Mouse (Mus musculus): ENCODE measurements around the gene Stum. TPM values are rescaled to one million over a fixed set of nuclear protein-coding genes. Genes with fewer than 3 reads are reported as not detected.

Stum gene
- polyA plus RNA-seq, 1 experiment from 2014 or later, result 0.31 TPM

- Histone ChIP-seq H3K9ac (no peak overlapping the region), H3K27me3 (peaks cover 3% of the 10 kb centered on the region; the same call in 1 of the 2 replicates), H3K4me1 (peaks cover 21% of the 10 kb centered on the region), H3K9me3 (no peaks in the 10 kb centered on the region), H3K4me3 (no peak overlapping the region), H3K27ac (no peak overlapping the region), H3K4me2 (no peak overlapping the region), H3K36me3 (no peaks in the 10 kb centered on the region)
- ATAC-seq (ENCODE audit: insufficient number of reproducible peaks, insufficient read depth, low FRiP score, low TSS enrichment, low read depth), result no peak
- 75% methylated on average over 2 of the region's 2 CpGs for WGBS
These were observed 30.8 kb upstream of the Stum start for GRCm38 (mm10) chr1:180514077-180514476.

GRCm38 (mm10) chr1:180510879-180511278, 27.6 kb upstream of the Stum start:
- H3K9ac ChIP-seq, result no peak overlapping the region
- peak overlapping the region; percentile 18; the same call in 1 of the 2 replicates for H3K4me2 ChIP-seq
- no peak overlapping the region for H3K27ac ChIP-seq
- H3K4me3 ChIP-seq, result no peak overlapping the region
- no peaks in the 10 kb centered on the region for H3K27me3 ChIP-seq
- no peak for ATAC-seq (ENCODE audit: insufficient number of reproducible peaks, insufficient read depth, low FRiP score, low TSS enrichment, low read depth)
- H3K9me3 ChIP-seq, result no peaks in the 10 kb centered on the region
- H3K4me1 ChIP-seq, result peaks cover 15% of the 10 kb centered on the region
- no peaks in the 10 kb centered on the region for H3K36me3 ChIP-seq
- 39% methylated on average over 4 of the region's 4 CpGs for WGBS

- Histone ChIP-seq H3K27me3 (no peaks in the 10 kb centered on the region), H3K36me3 (no peaks in the 10 kb centered on the region), H3K9me3 (no peaks in the 10 kb centered on the region), H3K4me3 (no peak overlapping the region), H3K4me2 (peak overlapping the region; percentile 18; the same call in 1 of the 2 replicates), H3K4me1 (peaks cover 15% of the 10 kb centered on the region), H3K9ac (no peak overlapping the region), H3K27ac (no peak overlapping the region)
- 0 out of 2 replicates have a peak, but pooled peaks have one; percentile 27 for ATAC-seq (ENCODE audit: insufficient number of reproducible peaks, insufficient read depth, low FRiP score, low TSS enrichment, low read depth)
- 43% methylated on average over 15 of the region's 15 CpGs for WGBS
These were observed 27.1 kb upstream of the Stum start for GRCm38 (mm10) chr1:180510442-180510841.

- Histone ChIP-seq H3K9me3 (no peaks in the 10 kb centered on the region), H3K36me3 (no peaks in the 10 kb centered on the region), H3K4me2 (no peak overlapping the region), H3K4me3 (no peak overlapping the region), H3K9ac (no peak overlapping the region), H3K27ac (no peak overlapping the region), H3K27me3 (no peaks in the 10 kb centered on the region), H3K4me1 (peaks cover 11% of the 10 kb centered on the region)
- WGBS, result 76% methylated on average over 7 of the region's 7 CpGs
- no peak for ATAC-seq (ENCODE audit: insufficient number of reproducible peaks, insufficient read depth, low FRiP score, low TSS enrichment, low read depth)
These were observed 25.4 kb upstream of the Stum start for GRCm38 (mm10) chr1:180508662-180509061.

- Histone ChIP-seq H3K27me3 (no peaks in the 10 kb centered on the region), H3K9me3 (no peaks in the 10 kb centered on the region)
These were observed 24.0 kb upstream of the Stum start for GRCm38 (mm10) chr1:180507291-180507791.

GRCm38 (mm10) chr1:180506341-180506740, 23.0 kb upstream of the Stum start:
- 84% methylated on average over 7 of the region's 7 CpGs for WGBS
- Histone ChIP-seq H3K36me3 (no peaks in the 10 kb centered on the region), H3K9me3 (no peaks in the 10 kb centered on the region), H3K4me3 (no peak overlapping the region), H3K4me1 (peaks cover 11% of the 10 kb centered on the region), H3K9ac (no peak overlapping the region), H3K27ac (no peak overlapping the region), H3K27me3 (no peaks in the 10 kb centered on the region), H3K4me2 (no peak overlapping the region)
- ATAC-seq (ENCODE audit: insufficient number of reproducible peaks, insufficient read depth, low FRiP score, low TSS enrichment, low read depth), result no peak

More at GRCm38 (mm10) chr1:180507291-180507791, 24.0 kb upstream of the Stum start:
- Histone ChIP-seq H3K9ac (no peak overlapping the region), H3K36me3 (no peaks in the 10 kb centered on the region), H3K4me3 (no peak overlapping the region), H3K4me1 (peaks cover 11% of the 10 kb centered on the region), H3K4me2 (no peak overlapping the region), H3K27ac (no peak overlapping the region)
- 72% methylated on average over 7 of the region's 7 CpGs for WGBS
- no peak for ATAC-seq (ENCODE audit: insufficient number of reproducible peaks, insufficient read depth, low FRiP score, low TSS enrichment, low read depth)

GRCm38 (mm10) chr1:180504899-180505298, 21.6 kb upstream of the Stum start:
- WGBS, result 76% methylated on average over 5 of the region's 5 CpGs
- H3K4me3 ChIP-seq, result no peak overlapping the region
- no peaks in the 10 kb centered on the region for H3K9me3 ChIP-seq
- H3K36me3 ChIP-seq, result no peaks in the 10 kb centered on the region
- no peak overlapping the region for H3K4me2 ChIP-seq
- ATAC-seq (ENCODE audit: insufficient number of reproducible peaks, insufficient read depth, low FRiP score, low TSS enrichment, low read depth), result no peak
- no peaks in the 10 kb centered on the region for H3K27me3 ChIP-seq
- no peaks in the 10 kb centered on the region; the same call in 1 of the 2 replicates for H3K4me1 ChIP-seq
- no peak overlapping the region for H3K9ac ChIP-seq
- H3K27ac ChIP-seq, result no peak overlapping the region

GRCm38 (mm10) chr1:180503484-180503883, 20.2 kb upstream of the Stum start:
- Histone ChIP-seq H3K4me3 (no peak overlapping the region), H3K4me1 (no peaks in the 10 kb centered on the region; the same call in 1 of the 2 replicates), H3K27me3 (no peaks in the 10 kb centered on the region), H3K27ac (no peak overlapping the region), H3K36me3 (no peaks in the 10 kb centered on the region), H3K9ac (no peak overlapping the region), H3K4me2 (no peak overlapping the region), H3K9me3 (no peaks in the 10 kb centered on the region)
- 66% methylated on average over 5 of the region's 5 CpGs for WGBS
- no peak for ATAC-seq (ENCODE audit: insufficient number of reproducible peaks, insufficient read depth, low FRiP score, low TSS enrichment, low read depth)

- no peaks in the 10 kb centered on the region for H3K9me3 ChIP-seq
- WGBS, result 29% methylated on average over 4 of the region's 4 CpGs
These were observed 19.3 kb upstream of the Stum start for GRCm38 (mm10) chr1:180502566-180502965.

GRCm38 (mm10) chr1:180500641-180501040, 17.3 kb upstream of the Stum start:
- Histone ChIP-seq H3K36me3 (no peaks in the 10 kb centered on the region), H3K27ac (no peak overlapping the region), H3K9me3 (no peaks in the 10 kb centered on the region), H3K4me1 (no peaks in the 10 kb centered on the region; the same call in 1 of the 2 replicates), H3K4me3 (no peak overlapping the region), H3K4me2 (no peak overlapping the region), H3K27me3 (no peaks in the 10 kb centered on the region), H3K9ac (no peak overlapping the region)
- ATAC-seq (ENCODE audit: insufficient number of reproducible peaks, insufficient read depth, low FRiP score, low TSS enrichment, low read depth), result no peak
- WGBS, result 90% methylated on average over 5 of the region's 5 CpGs

More at GRCm38 (mm10) chr1:180502566-180502965, 19.3 kb upstream of the Stum start:
- Histone ChIP-seq H3K4me2 (no peak overlapping the region), H3K9ac (no peak overlapping the region), H3K4me3 (no peak overlapping the region), H3K4me1 (no peaks in the 10 kb centered on the region; the same call in 1 of the 2 replicates), H3K27ac (no peak overlapping the region), H3K27me3 (no peaks in the 10 kb centered on the region), H3K36me3 (no peaks in the 10 kb centered on the region)
- no peak for ATAC-seq (ENCODE audit: insufficient number of reproducible peaks, insufficient read depth, low FRiP score, low TSS enrichment, low read depth)

GRCm38 (mm10) chr1:180500218-180500617, 16.9 kb upstream of the Stum start:
- Histone ChIP-seq H3K9me3 (no peaks in the 10 kb centered on the region), H3K27ac (no peak overlapping the region), H3K9ac (no peak overlapping the region), H3K4me2 (no peak overlapping the region), H3K36me3 (no peaks in the 10 kb centered on the region), H3K4me1 (no peaks in the 10 kb centered on the region; the same call in 1 of the 2 replicates), H3K4me3 (no peak overlapping the region), H3K27me3 (no peaks in the 10 kb centered on the region)
- 49% methylated on average over 4 of the region's 4 CpGs for WGBS
- no peak for ATAC-seq (ENCODE audit: insufficient number of reproducible peaks, insufficient read depth, low FRiP score, low TSS enrichment, low read depth)

GRCm38 (mm10) chr1:180499766-180500165, 16.5 kb upstream of the Stum start:
- WGBS, result 82% methylated on average over 3 of the region's 3 CpGs
- Histone ChIP-seq H3K36me3 (no peaks in the 10 kb centered on the region), H3K4me2 (no peak overlapping the region), H3K27ac (no peak overlapping the region), H3K4me1 (no peaks in the 10 kb centered on the region; the same call in 1 of the 2 replicates), H3K4me3 (no peak overlapping the region), H3K9me3 (no peaks in the 10 kb centered on the region), H3K27me3 (no peaks in the 10 kb centered on the region), H3K9ac (no peak overlapping the region)
- ATAC-seq (ENCODE audit: insufficient number of reproducible peaks, insufficient read depth, low FRiP score, low TSS enrichment, low read depth), result no peak
